Mouse (Mus musculus) heart, postnatal 0 days (tissue): Measurements from ENCODE around the gene Zscan21. TPM values are rescaled to one million over a fixed set of nuclear protein-coding genes. Genes with fewer than 3 reads are reported as not detected.
A peak's percentile ranks its signal among the peaks of the same experiment; 100 is the strongest.

Experiments used
- ATAC-seq: fragments of 200-750 bp; cut with Nextera tagmentation; 2 replicates; pipeline ENCODE4 v1.8.0; 2017; ENCODE audit warnings: low read depth, moderate number of reproducible peaks, moderate library complexity; ENCODE audit not compliant: insufficient read depth
- DNase-seq: peaks from one replicate; pipeline ENCODE4 v3.0.0-alpha.2; 2016; ENCODE audit warnings: low spot score
- H3K27ac ChIP-seq: fragments of 300-500 bp; sonication (generic); 2 replicates; pipeline ENCODE4 v1.5.1; 2014; ENCODE audit warnings: low read depth, mild to moderate bottlenecking
- H3K27me3 ChIP-seq: fragments of 300-500 bp; sonication (generic); 2 replicates; pipeline ENCODE4 v1.6.1; 2014; ENCODE audit warnings: low read length, mixed read lengths; ENCODE audit not compliant: control insufficient read depth, insufficient read depth
- H3K36me3 ChIP-seq: fragments of 300-500 bp; sonication (generic); replicated peaks from 2 replicates; pipeline ENCODE4 v1.6.1; 2014; ENCODE audit warnings: low read length, mixed read lengths; ENCODE audit not compliant: control insufficient read depth, insufficient read depth
- H3K4me1 ChIP-seq: fragments of 300-500 bp; sonication (generic); 2 replicates; pipeline ENCODE4 v1.6.1; 2014; ENCODE audit warnings: antibody characterized with exemption; ENCODE audit not compliant: control insufficient read depth, insufficient read depth
- H3K4me2 ChIP-seq: fragments of 300-500 bp; sonication (generic); 2 replicates; pipeline ENCODE4 v1.6.1; 2014; ENCODE audit warnings: low read depth, mild to moderate bottlenecking, low read length, moderate library complexity
- H3K4me3 ChIP-seq: fragments of 300-500 bp; sonication (generic); 2 replicates; pipeline ENCODE4 v1.5.1; 2014; ENCODE audit warnings: low read depth, low read length
- H3K9ac ChIP-seq: fragments of 300-500 bp; sonication (generic); replicated peaks from 2 replicates; pipeline ENCODE4 v1.6.1; 2014; ENCODE audit warnings: low read depth, low read length, mixed read lengths
- H3K9me3 ChIP-seq: fragments of 300-500 bp; sonication (generic); replicated peaks from 2 replicates; pipeline ENCODE4 v1.6.1; 2016; ENCODE audit warnings: low read length; ENCODE audit not compliant: control insufficient read depth
- CTCF ChIP-seq: IDR thresholded peaks from 2 replicates; pipeline ENCODE4 v1.5.1; 2016; ENCODE audit warnings: antibody characterized with exemption, control low read depth, low read depth
- EP300 ChIP-seq: IDR thresholded peaks from 2 replicates; pipeline ENCODE4 v1.6.1; 2016; ENCODE audit warnings: antibody characterized with exemption, low read depth
- WGBS: fragments of 180-500 bp; shearing (Covaris S2); extraction: QIAGEN DNeasy Blood & Tissue Kit; methylation state at CpG from one replicate; pipeline ENCODE4 v1.1.7; 2014; 5-methylcytosine and 5-hydroxymethylcytosine counted together
- polyA plus RNA-seq: library from polyadenylated mRNA; unstranded; fragments of >200 nt; fragmentation: Nextera tagmentation; extraction: Ambion mirVana; gene quantifications from 2 replicates; pipeline ENCODE4 v1.2.1, GENCODE M21; 2015
- total RNA-seq: library from RNA; depleted of rRNA; stranded (reverse); fragments of >200 nt; gene quantifications from 2 replicates; pipeline ENCODE4 v1.2.3, GENCODE M21; 2014; ENCODE audit warnings: low replicate concordance; rRNA removed

Zscan21 gene
- total RNA-seq (7.7 and 14.0 TPM in 2 replicates), polyA plus RNA-seq (25.0 and 25.2 TPM in 2 replicates)

DNA sequence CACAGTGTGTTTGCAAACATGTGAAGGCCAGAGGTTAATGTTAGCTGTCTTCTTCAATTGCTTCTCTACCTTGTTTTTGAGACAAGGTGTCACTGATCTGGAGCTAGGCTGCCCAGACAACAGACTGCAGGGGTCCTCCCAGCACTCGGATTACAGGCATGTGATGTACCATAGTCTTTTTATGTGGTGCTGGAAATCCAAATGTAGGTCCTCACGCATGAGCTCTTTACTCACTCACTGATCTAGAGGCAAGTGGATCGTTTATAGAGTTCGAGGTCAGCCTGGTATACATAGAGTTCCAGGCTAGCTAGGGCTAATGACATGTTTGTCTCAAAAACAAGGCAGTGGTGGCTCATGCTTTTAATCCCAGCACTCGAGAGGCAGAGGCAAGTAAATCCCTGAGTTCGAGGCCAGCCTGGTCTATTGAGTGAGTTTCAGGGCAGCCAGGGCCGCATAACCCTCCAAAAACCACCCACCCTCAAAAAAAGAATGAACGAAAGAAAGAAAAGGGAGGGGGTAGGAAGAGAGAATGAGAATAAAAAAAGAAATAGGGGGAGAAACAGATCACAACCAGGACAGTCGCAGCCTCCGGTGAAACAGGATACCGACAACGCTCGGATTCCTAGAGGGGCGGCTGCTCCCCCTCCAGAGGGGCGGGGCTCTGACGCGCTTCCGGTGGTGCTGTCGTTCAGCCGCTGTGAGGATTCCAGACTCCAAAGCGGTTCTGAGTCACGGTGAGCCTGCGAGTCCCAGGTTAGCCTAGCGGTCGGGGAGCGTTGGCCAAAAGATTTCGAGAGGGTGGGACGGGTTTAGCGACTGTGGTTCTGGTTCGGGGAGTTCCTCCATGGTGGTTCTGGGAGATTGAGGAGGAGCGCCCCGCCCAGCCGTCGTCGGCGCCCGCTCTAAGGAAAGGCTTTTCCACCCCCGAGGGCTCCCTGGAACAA is at the start of gene Zscan21:
Zscan21 (plus strand) TSS at position 649 of the 944 bp plus-strand sequence.
- H3K4me3 ChIP-seq: peak within 1 kb of the TSS; percentile 78
- 7% methylated on average over 38 of the region's 38 CpGs for WGBS
- H3K9me3 ChIP-seq: no peaks in the 10 kb centered on the region
- H3K4me1 ChIP-seq: 0 out of 2 replicates have a peak, but pooled peaks cover 9% of the 10 kb centered on the region
- no peak; the same call in 1 of the 2 replicates for TF ChIP-seq EP300
- peak; percentile 11; the same call in 1 of the 2 replicates for TF ChIP-seq CTCF
- H3K36me3 ChIP-seq: peaks cover 6% of the 10 kb centered on the region; the same call in 1 of the 2 replicates
- H3K27ac ChIP-seq: peak within 1 kb of the TSS; percentile 95
- DNase-seq (peak; percentile 94), ATAC-seq (peak; percentile 98)
- no peaks in the 10 kb centered on the region for H3K27me3 ChIP-seq
- peak within 1 kb of the TSS; percentile 77 for H3K4me2 ChIP-seq
- H3K9ac ChIP-seq: peak within 1 kb of the TSS; percentile 80

DNA sequence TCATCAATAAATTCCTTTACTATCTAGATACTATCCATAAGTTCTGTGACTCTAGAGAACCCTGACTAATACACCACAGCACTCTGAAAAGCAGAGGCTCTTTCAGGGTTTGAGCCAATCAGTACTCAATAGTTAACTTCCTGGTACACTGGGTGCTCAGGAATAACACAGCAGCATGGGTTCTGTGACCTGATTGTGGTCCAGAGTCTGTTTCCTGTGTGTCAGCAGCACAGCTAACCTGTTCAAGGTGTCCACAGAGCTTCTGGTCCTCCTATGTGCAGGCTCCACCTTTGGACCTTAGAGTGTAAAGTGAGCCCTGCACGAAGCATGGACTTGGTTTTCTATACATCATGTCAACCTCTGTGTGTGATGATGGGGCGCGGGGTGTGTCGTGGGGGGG is 42.9 kb upstream of the Zscan21 start:
- H3K36me3 ChIP-seq: no peaks in the 10 kb centered on the region
- 84% methylated on average over 4 of the region's 4 CpGs for WGBS
- H3K4me1 ChIP-seq: no peaks in the 10 kb centered on the region
- no peak overlapping the region for H3K4me3 ChIP-seq
- H3K9ac ChIP-seq: no peak overlapping the region
- H3K9me3 ChIP-seq: no peaks in the 10 kb centered on the region
- no peak overlapping the region for H3K27ac ChIP-seq
- no peak overlapping the region for H3K4me2 ChIP-seq
- H3K27me3 ChIP-seq: no peaks in the 10 kb centered on the region
- DNase-seq (no peak), ATAC-seq (no peak)
- no peak for TF ChIP-seq EP300
- no peak for TF ChIP-seq CTCF

DNA sequence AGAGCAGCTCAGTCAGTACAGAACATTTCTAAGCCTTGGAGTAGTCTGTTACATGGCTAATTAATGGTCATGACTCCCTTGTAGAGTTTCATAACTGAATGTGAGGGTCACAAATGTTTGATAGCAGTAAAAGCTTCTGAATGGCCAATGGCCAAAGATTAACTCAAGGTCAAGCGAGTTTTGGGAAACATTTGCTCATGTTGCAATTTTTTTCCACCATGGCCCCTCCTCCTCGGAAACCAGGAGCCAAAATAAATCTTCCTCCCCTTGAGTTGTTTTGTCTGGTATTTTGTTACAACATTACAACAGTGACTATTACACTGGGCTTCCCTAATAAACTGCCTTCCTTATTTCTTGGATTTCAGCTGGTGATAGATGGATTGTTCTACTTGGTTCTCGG is 41.0 kb upstream of the Zscan21 start:
- no peak overlapping the region for H3K27ac ChIP-seq
- H3K36me3 ChIP-seq: no peaks in the 10 kb centered on the region
- ATAC-seq: no peak
- no peak overlapping the region for H3K9ac ChIP-seq
- TF ChIP-seq CTCF: no peak
- TF ChIP-seq EP300: no peak
- no peaks in the 10 kb centered on the region for H3K4me1 ChIP-seq
- WGBS: 55% methylated on average over 3 of the region's 3 CpGs
- H3K4me3 ChIP-seq: no peak overlapping the region
- H3K4me2 ChIP-seq: no peak overlapping the region
- DNase-seq: no peak
- H3K27me3 ChIP-seq: no peaks in the 10 kb centered on the region
- no peaks in the 10 kb centered on the region for H3K9me3 ChIP-seq

DNA sequence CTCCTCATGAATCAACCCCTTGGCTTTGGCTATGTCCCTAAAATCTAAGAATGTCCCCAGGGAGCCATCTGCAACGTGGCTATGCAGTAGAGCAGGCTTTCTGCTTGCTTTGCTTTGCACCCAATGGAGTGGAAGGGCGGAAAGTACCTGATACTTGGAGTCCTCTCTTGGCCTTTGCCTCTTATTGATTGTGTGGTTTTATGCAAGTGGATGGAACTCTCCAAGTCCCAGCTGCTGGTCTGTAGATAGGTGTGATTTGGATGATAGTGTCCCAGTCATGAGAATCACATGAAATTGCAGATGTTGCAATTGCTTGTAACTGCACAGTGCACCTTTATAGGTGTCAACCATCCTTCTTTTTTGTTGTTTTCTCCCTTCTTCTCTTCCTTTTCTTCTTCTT is 40.6 kb upstream of the Zscan21 start:
- 43% methylated on average over 2 of the region's 2 CpGs for WGBS

DNA sequence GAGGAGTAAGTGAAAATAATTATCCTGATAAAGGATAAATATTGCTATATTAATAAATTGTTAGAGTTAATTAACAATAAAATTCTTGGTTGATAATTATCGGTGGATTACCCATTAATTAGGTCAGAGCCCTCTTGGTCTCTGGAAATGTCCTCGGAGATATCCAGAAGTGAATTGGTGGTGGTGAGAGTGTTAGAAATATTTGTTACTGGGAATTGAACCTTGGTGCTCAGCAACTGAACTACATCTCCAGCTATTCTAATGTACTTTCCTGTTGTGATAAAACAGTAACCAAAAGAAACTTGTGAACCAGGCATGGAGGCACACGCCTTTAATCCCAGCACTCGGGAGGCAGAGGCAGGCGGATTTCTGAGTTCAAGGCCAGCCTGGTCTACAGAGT is 36.2 kb upstream of the Zscan21 start:
- ATAC-seq: no peak

More for the DNA sequence above, 40.6 kb upstream of the Zscan21 start:
- Histone ChIP-seq H3K27me3 (no peaks in the 10 kb centered on the region), H3K27ac (no peak overlapping the region), H3K36me3 (no peaks in the 10 kb centered on the region), H3K9me3 (no peaks in the 10 kb centered on the region), H3K9ac (no peak overlapping the region), H3K4me1 (no peaks in the 10 kb centered on the region), H3K4me3 (no peak overlapping the region), H3K4me2 (no peak overlapping the region)
- no peak for TF ChIP-seq EP300
- no peak for TF ChIP-seq CTCF
- ATAC-seq: no peak
- DNase-seq: no peak

More for the DNA sequence above, 36.2 kb upstream of the Zscan21 start:
- Histone ChIP-seq H3K4me2 (no peak overlapping the region), H3K9ac (no peak overlapping the region), H3K4me3 (no peak overlapping the region), H3K9me3 (no peaks in the 10 kb centered on the region), H3K27me3 (no peaks in the 10 kb centered on the region), H3K36me3 (no peaks in the 10 kb centered on the region), H3K4me1 (no peaks in the 10 kb centered on the region; the same call in 1 of the 2 replicates), H3K27ac (no peak overlapping the region)
- no peak for TF ChIP-seq EP300
- no peak for TF ChIP-seq CTCF
- DNase-seq: no peak
- WGBS: 81% methylated on average over 5 of the region's 5 CpGs
